Mouse (Mus musculus) liver, embryonic 16.5 days (tissue): ENCODE results near the gene Rad23b. TPM values are rescaled to one million over a fixed set of nuclear protein-coding genes. Genes with fewer than 3 reads are reported as not detected.
"Not testable (repeated sequence)": the region's sequence is repeated elsewhere in the genome, so short reads cannot be mapped to it uniquely, and the experiment has no call there.

Source experiments
- ATAC-seq: fragments of 200-750 bp; cut with Nextera tagmentation; 2 replicates; pipeline ENCODE4 v1.8.0; 2017; ENCODE audit warnings: low read depth, mild to moderate bottlenecking, moderate number of reproducible peaks, moderate library complexity
- H3K27ac ChIP-seq: fragments of 300-500 bp; sonication (generic); 2 replicates; pipeline ENCODE4 v1.5.1; 2014; ENCODE audit warnings: mild to moderate bottlenecking, low read length
- H3K27me3 ChIP-seq: fragments of 300-500 bp; sonication (generic); 2 replicates; pipeline ENCODE4 v1.6.1; 2014; ENCODE audit warnings: low read depth, low read length, mixed read lengths; ENCODE audit not compliant: control insufficient read depth, insufficient read depth
- H3K36me3 ChIP-seq: fragments of 300-500 bp; sonication (generic); 2 replicates; pipeline ENCODE4 v1.6.1; 2014; ENCODE audit warnings: mild to moderate bottlenecking; ENCODE audit not compliant: control insufficient read depth, insufficient read depth
- H3K4me1 ChIP-seq: fragments of 300-500 bp; sonication (generic); 2 replicates; pipeline ENCODE4 v1.6.1; 2014; ENCODE audit warnings: low read depth, low read length, mixed read lengths; ENCODE audit not compliant: control insufficient read depth
- H3K4me2 ChIP-seq: fragments of 300-500 bp; sonication (generic); 2 replicates; pipeline ENCODE4 v1.6.1; 2014; ENCODE audit warnings: low read depth, low read length, mixed read lengths
- H3K4me3 ChIP-seq: fragments of 300-500 bp; sonication (generic); 2 replicates; pipeline ENCODE4 v1.5.1; 2014; ENCODE audit warnings: low read depth, mild to moderate bottlenecking, low read length
- H3K9ac ChIP-seq: fragments of 300-500 bp; sonication (generic); 2 replicates; pipeline ENCODE4 v1.6.1; 2014; ENCODE audit warnings: low read depth, low read length
- H3K9me3 ChIP-seq: fragments of 300-500 bp; sonication (generic); replicated peaks from 2 replicates; pipeline ENCODE4 v1.6.1; 2016; ENCODE audit warnings: low read length; ENCODE audit not compliant: control insufficient read depth
- whole genome bisulfite sequencing: fragments of 180-500 bp; shearing (Covaris S2); extraction: QIAGEN DNeasy Blood & Tissue Kit; methylation state at CpG from one replicate; pipeline ENCODE4 v1.1.7; 2014; ENCODE audit not compliant: insufficient replicate concordance; 5-methylcytosine and 5-hydroxymethylcytosine counted together
- polyA plus RNA-seq: library from polyadenylated mRNA; unstranded; fragments of >200 nt; fragmentation: Nextera tagmentation; extraction: Ambion mirVana; gene quantifications from 2 replicates; pipeline ENCODE4 v1.2.1, GENCODE M21; 2015

Rad23b gene
- polyA plus RNA-seq = 30.1 and 31.8 TPM in 2 replicates

GRCm38 (mm10) chr4:55349452-55350218 lies at the start of gene Rad23b:
Rad23b (plus strand) TSS chr4:55350043.
- no peaks in the 10 kb centered on the region for H3K9me3 ChIP-seq
- H3K36me3 ChIP-seq = no peaks in the 10 kb centered on the region
- H3K4me2 ChIP-seq = peak within 1 kb of the TSS; percentile 94
- ATAC-seq = peak; percentile 94
- WGBS = under 1% methylated on average over 75 of the region's 77 CpGs
- peak within 1 kb of the TSS; percentile 77 for H3K4me3 ChIP-seq
- H3K27ac ChIP-seq = peak within 1 kb of the TSS; percentile 92
- H3K9ac ChIP-seq = peak within 1 kb of the TSS; percentile 87
- H3K4me1 ChIP-seq = peaks cover 31% of the 10 kb centered on the region
- H3K27me3 ChIP-seq = no peaks in the 10 kb centered on the region

GRCm38 (mm10) chr4:55304121-55304520 lies 45.7 kb upstream of the Rad23b start:
- H3K4me3 ChIP-seq = no peak overlapping the region
- no peaks in the 10 kb centered on the region for H3K4me1 ChIP-seq
- no peaks in the 10 kb centered on the region for H3K27me3 ChIP-seq
- H3K4me2 ChIP-seq = no peak overlapping the region
- no peak overlapping the region for H3K27ac ChIP-seq
- ATAC-seq = no peak
- no peak overlapping the region for H3K9ac ChIP-seq
- H3K9me3 ChIP-seq = no peaks in the 10 kb centered on the region
- H3K36me3 ChIP-seq = no peaks in the 10 kb centered on the region
- 50% methylated on average over 5 of the region's 5 CpGs for WGBS

DNA sequence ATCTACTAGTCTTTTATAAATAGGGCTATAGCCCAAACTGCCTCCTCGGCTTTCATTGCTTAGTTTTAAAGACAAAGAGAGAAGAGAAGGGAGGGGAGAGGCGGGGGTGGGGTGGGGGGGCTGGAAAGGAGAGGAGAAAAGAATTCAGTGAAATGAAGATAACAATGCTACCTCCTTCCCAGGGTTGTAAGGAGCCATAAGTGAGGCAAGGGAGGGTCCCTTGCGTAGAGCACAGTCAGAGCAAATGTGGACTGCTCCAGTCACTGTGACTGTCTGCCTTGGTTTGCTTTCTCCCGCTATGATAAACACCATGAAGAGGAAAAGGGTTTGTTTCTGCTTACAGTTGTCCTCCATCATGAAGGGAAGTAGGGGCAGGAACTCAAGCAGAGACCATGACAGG lies 43.2 kb upstream of the Rad23b start:
- no peak overlapping the region for H3K4me2 ChIP-seq
- no peak overlapping the region for H3K4me3 ChIP-seq
- H3K9me3 ChIP-seq = no peaks in the 10 kb centered on the region
- H3K36me3 ChIP-seq = no peaks in the 10 kb centered on the region
- WGBS = 54% methylated on average over 4 of the region's 4 CpGs
- H3K9ac ChIP-seq = no peak overlapping the region
- ATAC-seq = no peak
- no peaks in the 10 kb centered on the region for H3K4me1 ChIP-seq
- H3K27ac ChIP-seq = no peak overlapping the region
- no peaks in the 10 kb centered on the region for H3K27me3 ChIP-seq

DNA sequence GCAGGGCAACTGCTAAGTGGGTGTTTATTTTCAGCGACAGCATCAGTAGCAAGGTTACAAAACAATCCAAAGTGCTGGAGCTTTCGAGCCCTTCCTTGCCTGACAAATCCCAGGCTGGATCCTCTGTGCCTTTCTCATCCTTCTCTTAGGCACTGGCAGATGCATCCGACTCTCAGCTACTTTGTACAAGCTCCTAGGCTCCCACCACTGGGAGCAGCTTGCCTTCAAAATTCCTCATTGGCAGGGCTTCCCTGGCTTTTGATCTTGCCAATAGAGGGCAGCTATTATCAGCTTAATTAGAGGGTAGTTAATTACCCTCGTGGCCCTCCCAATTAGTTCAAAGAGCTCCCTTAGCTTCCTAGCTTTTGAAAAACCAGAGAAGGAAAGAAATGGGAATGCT lies 33.1 kb upstream of the Rad23b start:
- Histone ChIP-seq H3K4me3 (no peak overlapping the region), H3K9me3 (no peaks in the 10 kb centered on the region), H3K9ac (no peak overlapping the region), H3K27ac (no peak overlapping the region), H3K4me2 (no peak overlapping the region), H3K4me1 (no peaks in the 10 kb centered on the region), H3K36me3 (no peaks in the 10 kb centered on the region), H3K27me3 (no peaks in the 10 kb centered on the region)
- 42% methylated on average over 4 of the region's 4 CpGs for WGBS
- ATAC-seq = no peak

DNA sequence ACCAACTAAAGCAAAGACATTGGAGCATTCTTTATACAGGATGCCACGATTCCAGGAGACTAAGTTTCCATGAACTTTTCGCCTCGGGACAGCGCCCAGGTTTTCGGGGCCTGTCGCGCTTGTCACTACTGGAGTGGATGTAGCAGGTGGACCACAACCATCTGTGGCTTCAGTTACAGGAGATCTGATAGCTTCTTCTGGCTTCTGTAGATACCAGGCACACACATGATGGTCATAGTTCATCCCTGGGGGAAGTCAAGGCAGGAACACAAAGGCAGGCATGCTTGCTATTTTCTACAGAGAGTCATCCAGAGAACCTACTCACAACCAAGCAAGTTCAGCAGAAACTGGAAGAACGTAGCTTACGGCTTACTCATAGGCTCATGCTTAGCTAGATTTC lies 31.5 kb upstream of the Rad23b start:
- not testable (repeated sequence) for H3K27ac ChIP-seq, H3K4me1 ChIP-seq, H3K9ac ChIP-seq, H3K27me3 ChIP-seq, H3K4me3 ChIP-seq, H3K4me2 ChIP-seq, H3K9me3 ChIP-seq, ATAC-seq, H3K36me3 ChIP-seq
- WGBS = 81% methylated on average over 9 of the region's 9 CpGs

- 56% methylated on average over 4 of the region's 4 CpGs for WGBS
- Histone ChIP-seq H3K4me3 (no peak overlapping the region), H3K4me2 (no peak overlapping the region), H3K27ac (no peak overlapping the region), H3K36me3 (no peaks in the 10 kb centered on the region), H3K9ac (no peak overlapping the region), H3K4me1 (no peaks in the 10 kb centered on the region), H3K27me3 (no peaks in the 10 kb centered on the region), H3K9me3 (no peaks in the 10 kb centered on the region)
- no peak for ATAC-seq
Measured at GRCm38 (mm10) chr4:55325786-55326518, 23.9 kb upstream of the Rad23b start.

DNA sequence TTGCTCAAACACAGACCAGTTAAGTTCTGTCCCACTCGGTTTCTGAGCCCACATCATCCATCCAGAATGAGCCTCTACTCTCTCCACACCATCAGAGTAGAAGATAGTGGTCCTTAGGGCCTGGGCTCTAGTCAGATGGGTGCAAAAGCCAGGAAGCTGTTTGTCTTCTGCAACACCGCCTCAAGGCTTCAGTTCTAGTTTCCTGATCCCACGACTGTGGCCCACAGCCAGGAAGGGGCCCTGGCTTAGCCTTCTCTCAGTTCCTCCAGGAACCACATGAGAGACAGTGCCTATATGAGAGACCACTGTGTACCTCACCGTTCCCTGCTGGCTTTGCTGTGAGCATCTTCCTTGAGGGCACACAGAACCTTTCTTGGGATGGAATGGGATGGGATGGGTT lies 22.3 kb upstream of the Rad23b start:
- H3K27me3 ChIP-seq = no peaks in the 10 kb centered on the region
- H3K27ac ChIP-seq = no peak overlapping the region
- H3K4me1 ChIP-seq = no peaks in the 10 kb centered on the region
- H3K9ac ChIP-seq = no peak overlapping the region
- 23% methylated on average over 4 of the region's 4 CpGs for WGBS
- ATAC-seq = 0 out of 2 replicates have a peak, but pooled peaks have one; percentile 9
- H3K4me2 ChIP-seq = no peak overlapping the region
- no peak overlapping the region for H3K4me3 ChIP-seq
- H3K9me3 ChIP-seq = no peaks in the 10 kb centered on the region
- no peaks in the 10 kb centered on the region for H3K36me3 ChIP-seq

DNA sequence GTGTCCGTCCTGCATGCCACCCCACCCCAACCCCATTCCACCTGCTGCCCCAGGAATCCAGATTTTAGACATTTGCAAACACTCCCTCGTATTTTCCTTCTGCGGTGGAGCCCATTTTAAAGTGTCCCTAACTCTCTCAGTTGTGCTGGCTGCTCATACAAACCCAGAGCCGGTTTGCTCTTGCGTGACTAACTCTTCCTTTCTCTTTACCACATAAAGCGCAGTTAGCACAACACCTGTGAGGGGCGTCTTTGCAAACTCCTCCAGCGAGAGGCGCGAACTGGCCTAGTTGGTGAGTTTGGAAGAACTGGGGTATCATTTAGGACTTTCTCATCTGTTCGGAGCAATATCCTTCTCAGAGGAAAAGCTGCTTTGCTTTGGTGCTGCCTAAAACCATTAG lies 21.4 kb upstream of the Rad23b start:
- no peaks in the 10 kb centered on the region for H3K4me1 ChIP-seq

GRCm38 (mm10) chr4:55328928-55329327 lies 20.9 kb upstream of the Rad23b start:
- not testable (repeated sequence) for H3K4me3 ChIP-seq, H3K9me3 ChIP-seq, H3K4me2 ChIP-seq, H3K27ac ChIP-seq, H3K27me3 ChIP-seq, H3K4me1 ChIP-seq, H3K9ac ChIP-seq, ATAC-seq, H3K36me3 ChIP-seq
- 74% methylated on average over 6 of the region's 7 CpGs for WGBS

More for the DNA sequence above, 21.4 kb upstream of the Rad23b start:
- H3K36me3 ChIP-seq = no peaks in the 10 kb centered on the region
- no peak overlapping the region for H3K4me3 ChIP-seq
- no peak overlapping the region for H3K9ac ChIP-seq
- no peak for ATAC-seq
- 82% methylated on average over 11 of the region's 11 CpGs for WGBS
- no peak overlapping the region for H3K4me2 ChIP-seq
- no peak overlapping the region for H3K27ac ChIP-seq
- no peaks in the 10 kb centered on the region for H3K27me3 ChIP-seq
- no peaks in the 10 kb centered on the region for H3K9me3 ChIP-seq
